Mouse (Mus musculus): ENCODE measurements around the gene Lrrc8b. TPM values are rescaled to one million over a fixed set of nuclear protein-coding genes. Genes with fewer than 3 reads are reported as not detected.

Gene Lrrc8b
- polyA plus RNA-seq, 1 experiment from 2014 or later = 7.5 TPM

GRCm38 (mm10) chr5:105467271-105467670, 51.7 kb downstream of the Lrrc8b start:
- H3K4me1 ChIP-seq (ENCODE audit: insufficient read depth, low read depth, low read length) = no peaks in the 10 kb centered on the region
- no peaks in the 10 kb centered on the region for H3K27me3 ChIP-seq (replicated peaks; ENCODE audit: insufficient read depth, low read length)
- DNase-seq (ENCODE audit: low spot score) = no peak
- H3K36me3 ChIP-seq (ENCODE audit: insufficient read depth, low read length) = no peaks in the 10 kb centered on the region
- no peak overlapping the region for H3K4me2 ChIP-seq (replicated peaks; ENCODE audit: low read depth, low read length)
- H3K27ac ChIP-seq (ENCODE audit: low read length) = no peak overlapping the region
- TF ChIP-seq CTCF (IDR thresholded peaks at IDR 0.05) (no peak), EP300 (IDR thresholded peaks at IDR 0.05) (no peak)
- 88% methylated on average over 10 of the region's 10 CpGs for WGBS
- no peak overlapping the region for H3K9ac ChIP-seq (replicated peaks; ENCODE audit: low read depth)
- ATAC-seq = no peak
- no peak overlapping the region for H3K4me3 ChIP-seq (ENCODE audit: low read depth, low read length)
- no peaks in the 10 kb centered on the region for H3K9me3 ChIP-seq (ENCODE audit: low read length)

- ATAC-seq = no peak
- 64% methylated on average over 5 of the region's 5 CpGs for WGBS
- H3K9ac ChIP-seq (replicated peaks; ENCODE audit: low read depth) = no peak overlapping the region
- no peaks in the 10 kb centered on the region for H3K9me3 ChIP-seq (ENCODE audit: low read length)
- TF ChIP-seq CTCF (IDR thresholded peaks at IDR 0.05) (no peak), EP300 (IDR thresholded peaks at IDR 0.05) (no peak)
- no peaks in the 10 kb centered on the region for H3K27me3 ChIP-seq (replicated peaks; ENCODE audit: insufficient read depth, low read length)
- no peaks in the 10 kb centered on the region for H3K4me1 ChIP-seq (ENCODE audit: insufficient read depth, low read depth, low read length)
- H3K27ac ChIP-seq (ENCODE audit: low read length) = no peak overlapping the region
- peak; percentile 17 for DNase-seq (ENCODE audit: low spot score)
- H3K36me3 ChIP-seq (ENCODE audit: insufficient read depth, low read length) = 0 out of 2 replicates have a peak, but pooled peaks cover 1% of the 10 kb centered on the region
- H3K4me2 ChIP-seq (replicated peaks; ENCODE audit: low read depth, low read length) = no peak overlapping the region
- no peak overlapping the region for H3K4me3 ChIP-seq (ENCODE audit: low read depth, low read length)
These were observed 57.6 kb downstream of the Lrrc8b start for GRCm38 (mm10) chr5:105472983-105473705.

GRCm38 (mm10) chr5:105477527-105477926, 62.0 kb downstream of the Lrrc8b start:
- no peaks in the 10 kb centered on the region for H3K27me3 ChIP-seq (replicated peaks; ENCODE audit: insufficient read depth, low read length)
- no peak overlapping the region for H3K4me2 ChIP-seq (replicated peaks; ENCODE audit: low read depth, low read length)
- no peaks in the 10 kb centered on the region for H3K4me1 ChIP-seq (ENCODE audit: insufficient read depth, low read depth, low read length)
- H3K4me3 ChIP-seq (ENCODE audit: low read depth, low read length) = no peak overlapping the region
- 76% methylated on average over 9 of the region's 9 CpGs for WGBS
- TF ChIP-seq EP300 (IDR thresholded peaks at IDR 0.05) (no peak), CTCF (IDR thresholded peaks at IDR 0.05) (no peak)
- no peak for DNase-seq (ENCODE audit: low spot score)
- H3K9ac ChIP-seq (replicated peaks; ENCODE audit: low read depth) = no peak overlapping the region
- H3K9me3 ChIP-seq (ENCODE audit: low read length) = no peaks in the 10 kb centered on the region
- H3K36me3 ChIP-seq (ENCODE audit: insufficient read depth, low read length) = peaks cover 13% of the 10 kb centered on the region; the same call in 1 of the 2 replicates
- no peak overlapping the region for H3K27ac ChIP-seq (ENCODE audit: low read length)
- ATAC-seq = no peak

GRCm38 (mm10) chr5:105479673-105480072, 64.1 kb downstream of the Lrrc8b start:
- ATAC-seq (no peak), DNase-seq (ENCODE audit: low spot score) (no peak)
- no peak for TF ChIP-seq CTCF (IDR thresholded peaks at IDR 0.05)
- TF ChIP-seq EP300 (IDR thresholded peaks at IDR 0.05) = no peak
- H3K9ac ChIP-seq (replicated peaks; ENCODE audit: low read depth) = no peak overlapping the region
- H3K27ac ChIP-seq (ENCODE audit: low read length) = no peak overlapping the region
- no peaks in the 10 kb centered on the region for H3K27me3 ChIP-seq (replicated peaks; ENCODE audit: insufficient read depth, low read length)
- H3K4me3 ChIP-seq (ENCODE audit: low read depth, low read length) = no peak overlapping the region
- H3K4me2 ChIP-seq (replicated peaks; ENCODE audit: low read depth, low read length) = no peak overlapping the region
- WGBS = 85% methylated on average over 13 of the region's 13 CpGs
- H3K36me3 ChIP-seq (ENCODE audit: insufficient read depth, low read length) = peaks cover 13% of the 10 kb centered on the region; the same call in 1 of the 2 replicates
- no peaks in the 10 kb centered on the region for H3K9me3 ChIP-seq (ENCODE audit: low read length)
- H3K4me1 ChIP-seq (ENCODE audit: insufficient read depth, low read depth, low read length) = no peaks in the 10 kb centered on the region

- H3K4me1 ChIP-seq (ENCODE audit: insufficient read depth, low read depth, low read length) = no peaks in the 10 kb centered on the region
- H3K9me3 ChIP-seq (ENCODE audit: low read length) = no peaks in the 10 kb centered on the region
- ATAC-seq (no peak), DNase-seq (ENCODE audit: low spot score) (no peak)
- H3K4me2 ChIP-seq (replicated peaks; ENCODE audit: low read depth, low read length) = no peak overlapping the region
- TF ChIP-seq CTCF (IDR thresholded peaks at IDR 0.05) = no peak
- no peak for TF ChIP-seq EP300 (IDR thresholded peaks at IDR 0.05)
- no peaks in the 10 kb centered on the region for H3K27me3 ChIP-seq (replicated peaks; ENCODE audit: insufficient read depth, low read length)
- H3K9ac ChIP-seq (replicated peaks; ENCODE audit: low read depth) = no peak overlapping the region
- H3K4me3 ChIP-seq (ENCODE audit: low read depth, low read length) = no peak overlapping the region
- 96% methylated on average over 17 of the region's 17 CpGs for WGBS
- H3K36me3 ChIP-seq (ENCODE audit: insufficient read depth, low read length) = peaks cover 13% of the 10 kb centered on the region; the same call in 1 of the 2 replicates
- H3K27ac ChIP-seq (ENCODE audit: low read length) = no peak overlapping the region
These were observed 65.0 kb downstream of the Lrrc8b start for GRCm38 (mm10) chr5:105480561-105480960.

GRCm38 (mm10) chr5:105483632-105484031, 68.1 kb downstream of the Lrrc8b start:
- no peaks in the 10 kb centered on the region for H3K27me3 ChIP-seq (replicated peaks; ENCODE audit: insufficient read depth, low read length)
- H3K4me1 ChIP-seq (ENCODE audit: insufficient read depth, low read depth, low read length) = no peaks in the 10 kb centered on the region
- H3K9me3 ChIP-seq (ENCODE audit: low read length) = no peaks in the 10 kb centered on the region
- no peak for DNase-seq (ENCODE audit: low spot score)
- no peak overlapping the region for H3K9ac ChIP-seq (replicated peaks; ENCODE audit: low read depth)
- WGBS = 57% methylated on average over 2 of the region's 2 CpGs
- no peak overlapping the region for H3K27ac ChIP-seq (ENCODE audit: low read length)
- H3K4me3 ChIP-seq (ENCODE audit: low read depth, low read length) = no peak overlapping the region
- no peak overlapping the region for H3K4me2 ChIP-seq (replicated peaks; ENCODE audit: low read depth, low read length)
- ATAC-seq = no peak
- H3K36me3 ChIP-seq (ENCODE audit: insufficient read depth, low read length) = peaks cover 9% of the 10 kb centered on the region; the same call in 1 of the 2 replicates
- no peak for TF ChIP-seq CTCF (IDR thresholded peaks at IDR 0.05)
